Mouse (Mus musculus): ENCODE data around the gene Ambra1.

DNA sequence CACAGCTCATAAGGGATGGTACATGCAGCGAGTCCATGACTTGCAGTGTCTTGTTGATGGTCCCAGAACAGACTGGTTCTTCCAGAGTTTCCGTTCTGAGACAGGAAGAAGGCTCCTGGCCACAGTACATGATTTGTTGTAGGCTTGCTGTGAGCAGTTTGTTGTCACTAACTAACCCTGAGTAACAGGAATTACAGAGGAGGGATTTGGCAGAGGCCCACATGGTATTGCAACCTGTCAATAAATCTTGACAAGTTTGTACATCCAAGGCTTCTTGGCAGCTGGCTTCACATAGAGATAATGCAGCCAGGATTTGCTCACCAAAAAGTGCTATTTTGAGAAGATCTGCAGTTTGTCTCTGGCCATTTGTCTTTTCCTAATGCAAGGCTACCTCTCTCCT, 176.2 kb downstream of the Ambra1 start:
- TF ChIP-seq CTCF (IDR thresholded peaks at IDR 0.05; ENCODE audit: control insufficient read depth, insufficient read depth, insufficient read length) (no peak), MAX (IDR thresholded peaks at IDR 0.05) (no peak), CEBPB (IDR thresholded peaks at IDR 0.05; ENCODE audit: low read depth) (no peak), USF1 (IDR thresholded peaks at IDR 0.05; ENCODE audit: low read depth) (no peak)

Measured in C2C12 (cell line).